Mouse (Mus musculus) erythroblast, embryonic 14.5 days (primary cell): ENCODE data around the gene Pspn.

Experiments
- GATA1 ChIP-seq: IDR thresholded peaks from 2 replicates; pipeline ENCODE4 v1.6.1; 2012; ENCODE audit warnings: low read length, inconsistent platforms, mixed read lengths
- TAL1 ChIP-seq: IDR thresholded peaks from 3 replicates; pipeline ENCODE4 v1.6.1; 2012; ENCODE audit warnings: low read length, inconsistent platforms, mixed read lengths

GRCm38 (mm10) chr17:56988441-56988840, 11.4 kb downstream of the Pspn start:
- TF ChIP-seq TAL1 = no peak
- TF ChIP-seq GATA1 = no peak
